Mouse (Mus musculus) adrenal gland, adult 8-10 months (tissue): ENCODE results near the gene Zfp422. TPM values are rescaled to one million over a fixed set of nuclear protein-coding genes. Genes with fewer than 3 reads are reported as not detected.
"Not testable (repeated sequence)": the region's sequence is repeated elsewhere in the genome, so short reads cannot be mapped to it uniquely, and the experiment has no call there.

Source experiments
- DNase-seq: peaks from one replicate; pipeline ENCODE4 v3.0.0; 2022
- total RNA-seq, 4 experiments: library from RNA; stranded (reverse); gene quantifications; 2 replicates each; pipeline ENCODE4 v1.2.4; 2022

Gene Zfp422
- total RNA-seq, 4 experiments from 2014 or later, result 18.0 to 21.8 (median 20.2) TPM

DNA sequence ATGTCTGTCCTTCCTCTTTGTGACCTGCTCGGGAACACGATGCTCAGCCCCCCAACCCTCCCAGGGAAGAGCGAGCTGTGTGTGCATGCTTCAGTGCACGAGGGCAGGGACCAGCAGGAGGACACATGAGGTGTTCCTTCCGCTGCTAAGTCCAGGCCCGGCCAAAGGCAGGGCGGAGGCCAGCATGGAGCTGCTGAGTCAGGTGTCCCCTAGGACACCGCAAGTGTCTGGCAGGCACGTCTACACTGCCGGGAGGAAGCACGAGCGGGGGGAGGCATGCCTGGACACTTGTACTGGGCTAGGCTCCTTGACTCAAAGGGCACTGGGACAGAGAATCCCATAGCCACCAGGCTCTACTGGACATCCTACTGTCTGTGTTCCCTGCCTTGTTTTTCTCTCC, 19.0 kb upstream of the Zfp422 start:
- DNase-seq, result peak; percentile 28

GRCm38 (mm10) chr6:116644335-116644734, 15.5 kb upstream of the Zfp422 start:
- no peak for DNase-seq

DNA sequence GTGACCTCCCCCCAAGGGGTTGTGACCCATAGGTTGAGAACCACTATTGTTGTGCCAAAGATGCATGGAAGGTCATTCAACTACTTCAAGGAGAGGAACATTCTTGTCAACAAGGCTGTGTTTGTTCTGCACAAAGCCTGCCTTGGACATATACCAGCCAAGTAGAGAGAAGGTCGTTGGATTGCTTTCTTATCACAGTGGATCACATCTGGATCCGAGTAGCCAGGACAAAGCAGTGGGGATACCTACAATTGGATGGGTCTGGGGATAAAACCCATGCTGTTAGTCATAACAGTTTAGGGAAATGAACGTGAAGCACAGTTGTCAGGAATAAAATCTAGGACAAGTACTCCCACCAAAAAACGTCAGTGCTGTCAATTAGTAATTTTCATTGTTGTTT, 15.1 kb upstream of the Zfp422 start:
- DNase-seq, result no peak

DNA sequence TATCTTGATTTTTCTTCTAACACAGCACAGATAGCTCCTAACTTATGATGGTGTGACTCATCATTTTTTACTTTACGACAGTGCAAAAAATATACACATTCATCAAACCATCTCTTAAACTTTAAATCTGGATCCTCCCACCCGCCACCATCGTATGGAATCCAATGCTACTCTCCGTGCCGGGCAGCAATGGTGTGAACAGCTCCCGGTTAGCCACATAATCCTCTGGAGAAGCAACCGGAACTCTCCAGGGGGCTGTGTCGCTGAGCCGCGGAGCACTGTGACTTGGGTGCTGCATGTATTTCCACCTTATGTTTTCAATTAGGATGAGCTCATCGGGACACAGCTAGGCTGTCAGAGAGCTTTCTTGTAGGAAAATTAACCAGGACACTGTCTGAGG, 14.1 kb upstream of the Zfp422 start:
- no peak for DNase-seq

DNA sequence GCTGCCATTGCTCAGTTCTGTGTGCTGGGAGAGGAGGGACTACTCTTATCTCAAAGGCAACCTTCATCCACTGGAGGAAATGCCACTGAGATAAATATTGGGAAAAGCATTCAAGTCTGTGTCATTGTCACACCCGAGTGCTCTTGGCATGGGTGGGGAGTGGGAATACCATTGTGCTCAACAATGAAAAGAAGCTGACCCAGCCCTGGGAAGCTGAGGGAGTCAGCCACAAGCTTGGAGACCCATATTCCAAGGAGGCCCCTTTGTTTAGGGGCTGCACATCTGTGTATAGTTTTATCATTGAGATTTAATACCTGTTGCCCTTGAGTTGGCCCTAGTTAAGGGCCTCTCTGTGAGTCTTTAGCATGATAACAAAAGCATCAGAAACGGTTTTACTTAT, 10.9 kb upstream of the Zfp422 start:
- DNase-seq, result no peak

DNA sequence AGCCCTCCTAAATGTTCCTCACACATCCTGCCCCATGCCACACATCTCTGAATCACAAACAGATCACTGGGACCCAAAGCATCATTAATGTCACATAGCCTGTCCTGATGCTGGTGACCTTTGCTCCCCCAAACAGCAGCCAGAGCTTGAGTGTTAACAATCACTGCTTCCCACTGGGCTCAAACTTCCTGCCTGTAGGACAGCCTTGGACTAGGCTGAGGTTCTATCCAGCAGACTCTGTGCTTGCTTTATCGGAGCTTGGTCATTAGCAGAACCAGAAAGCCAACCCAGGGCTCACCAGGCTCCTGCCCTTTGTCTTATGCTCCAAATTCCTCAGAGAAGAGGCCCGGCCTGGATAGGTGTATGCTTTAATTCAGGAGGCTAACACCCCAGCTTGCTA, 10.1 kb upstream of the Zfp422 start:
- DNase-seq, result no peak

DNA sequence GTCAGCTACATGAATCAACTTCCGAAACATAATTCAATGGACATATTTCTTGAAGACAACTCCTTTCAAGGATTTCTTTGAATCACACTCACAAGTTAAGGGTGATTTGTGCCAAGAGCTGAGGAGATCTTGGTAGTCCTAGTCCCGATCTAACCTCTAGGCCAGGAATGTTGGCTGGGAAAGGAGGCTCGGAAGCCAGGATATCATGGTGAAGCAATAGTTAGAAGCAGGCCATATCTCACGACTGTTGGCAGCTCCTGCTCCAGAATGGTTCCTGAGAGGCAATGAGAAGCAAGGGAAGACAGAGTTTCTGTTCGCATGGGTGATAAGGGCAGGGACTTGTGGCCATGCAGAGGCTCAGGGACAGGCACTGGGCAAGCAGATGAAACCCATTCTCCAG, 8.7 kb upstream of the Zfp422 start:
- no peak for DNase-seq

- DNase-seq, result no peak
Observed at GRCm38 (mm10) chr6:116636581-116637235, 7.9 kb upstream of the Zfp422 start.

DNA sequence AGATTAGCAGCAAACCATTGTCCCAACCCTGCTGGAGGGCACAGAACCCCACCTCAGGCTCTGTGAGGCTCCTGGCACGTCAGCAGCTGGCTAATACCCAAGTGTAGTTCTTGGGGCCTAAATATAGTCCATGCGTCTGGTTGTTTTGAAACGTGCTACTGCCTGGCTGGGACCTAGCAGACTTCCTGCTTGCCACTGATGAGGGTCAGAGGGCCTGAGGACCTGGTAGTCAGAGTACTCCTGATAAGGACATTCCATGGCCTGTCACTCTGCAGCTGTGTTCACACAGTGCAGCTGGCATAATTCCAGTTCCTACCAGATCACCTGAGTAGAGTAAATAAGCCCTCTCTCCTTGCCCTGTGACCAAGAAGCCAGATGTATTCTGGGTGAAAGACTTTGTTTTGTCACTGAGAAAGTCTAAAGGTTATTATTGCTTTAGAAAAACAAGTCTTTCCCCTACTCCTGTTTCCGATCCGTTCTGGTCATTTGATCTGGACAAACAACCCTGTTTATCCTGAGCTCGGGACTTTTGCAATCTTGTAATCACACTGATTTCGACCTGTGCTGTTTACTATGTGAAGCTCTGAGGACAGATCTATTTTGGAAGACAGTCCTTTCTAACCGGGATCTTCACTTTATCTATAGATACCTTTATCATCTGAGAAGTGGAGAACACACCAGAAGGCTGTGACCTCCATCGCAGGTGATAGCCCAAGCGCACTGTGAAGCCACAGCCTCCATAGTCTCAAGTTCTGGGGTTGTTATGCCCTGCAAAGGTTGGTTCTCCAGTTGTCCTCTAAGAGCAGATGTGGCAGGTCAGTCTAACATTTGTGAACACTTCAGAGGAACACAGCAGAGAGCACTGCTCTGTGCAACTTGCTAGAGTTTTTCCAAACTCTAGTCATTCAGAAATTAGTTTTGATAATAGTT, 6.7 kb upstream of the Zfp422 start:
- DNase-seq, result peak; percentile 60

GRCm38 (mm10) chr6:116633741-116634695, 5.2 kb upstream of the Zfp422 start:
- DNase-seq, result no peak

- no peak for DNase-seq
Observed at GRCm38 (mm10) chr6:116632129-116632528, 3.3 kb upstream of the Zfp422 start.

GRCm38 (mm10) chr6:116629766-116630165, 967 bp upstream of the Zfp422 start:
- DNase-seq, result no peak

DNA sequence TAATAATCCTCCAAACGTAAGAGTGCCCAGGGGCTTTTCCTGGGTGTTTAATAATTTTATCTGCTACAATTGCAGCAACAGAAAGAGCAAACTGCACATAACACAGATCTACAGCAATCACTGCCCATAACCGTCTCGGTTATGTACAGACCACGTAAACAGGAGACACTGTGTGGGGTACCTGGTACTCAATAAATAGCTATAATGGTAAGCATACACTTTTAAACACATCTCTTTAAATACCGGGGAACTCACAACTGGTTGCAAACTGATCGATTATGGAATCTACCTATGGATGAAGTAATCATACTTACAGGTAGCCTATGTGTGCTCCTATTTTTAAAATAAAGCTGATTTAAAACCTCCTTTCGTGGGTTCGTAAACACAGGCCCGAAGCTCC, 704 bp downstream of the Zfp422 start:
- DNase-seq, result no peak

- not testable (repeated sequence) for DNase-seq
Observed at GRCm38 (mm10) chr6:116626417-116626816, 2.4 kb downstream of the Zfp422 start.

GRCm38 (mm10) chr6:116621318-116622023, 7.3 kb downstream of the Zfp422 start:
- no peak for DNase-seq

DNA sequence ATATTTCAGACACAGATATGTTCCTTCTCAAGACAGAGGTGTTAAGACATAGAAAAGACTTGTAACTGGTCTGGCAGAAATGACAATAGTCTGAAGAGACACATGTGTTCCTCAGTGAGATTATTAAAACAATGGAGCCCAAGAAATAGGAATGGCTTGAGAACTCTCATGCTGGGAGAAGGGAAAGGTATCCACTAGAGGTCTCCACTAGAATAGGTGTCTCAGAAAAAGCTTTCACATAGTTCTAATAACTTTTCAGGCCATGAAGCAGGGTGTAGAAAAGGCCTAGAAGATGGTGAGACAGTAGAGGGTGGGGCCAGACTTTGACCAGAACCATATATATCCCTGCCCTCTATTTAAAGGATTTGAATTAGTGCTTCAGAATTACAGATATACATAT, 10.7 kb downstream of the Zfp422 start:
- DNase-seq, result no peak

GRCm38 (mm10) chr6:116615719-116616118, 13.1 kb downstream of the Zfp422 start:
- no peak for DNase-seq

- DNase-seq, result no peak
Observed at GRCm38 (mm10) chr6:116607230-116607629, 21.6 kb downstream of the Zfp422 start.

DNA sequence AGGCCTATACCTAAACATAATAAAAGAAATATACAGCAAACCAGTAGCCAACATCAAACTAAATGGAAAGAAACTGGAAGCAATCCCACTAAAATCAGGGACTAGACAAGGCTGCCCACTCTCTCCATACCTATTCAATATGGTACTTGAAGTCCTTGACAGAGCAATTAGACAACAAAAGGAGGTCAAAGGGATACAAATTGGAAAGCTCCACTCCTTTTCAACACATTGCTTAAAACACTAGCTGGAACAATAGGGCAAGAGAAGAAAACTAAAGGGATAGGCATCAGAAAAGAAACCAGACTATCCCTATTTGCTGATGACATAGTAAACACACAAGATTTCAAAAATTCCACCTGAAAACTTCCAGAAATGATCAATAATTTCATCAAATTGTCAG, 27.8 kb downstream of the Zfp422 start:
- DNase-seq, result not testable (repeated sequence)

- no peak for DNase-seq
Observed at GRCm38 (mm10) chr6:116584095-116584494, 44.7 kb downstream of the Zfp422 start, which contains the start of gene Olfr215. Gene Olfr215 (minus strand): TSS chr6:116584195.
